Mouse (Mus musculus): ENCODE data around the gene Gnl3l. TPM values are rescaled to one million over a fixed set of nuclear protein-coding genes. Genes with fewer than 3 reads are reported as not detected.

Gene Gnl3l
- polyA plus RNA-seq (2021; fragmentation: Nextera tagmentation): 71.8 and 72.1 TPM in 2 replicates
- long read RNA-seq, experiment 1, full-length matches to known transcripts: 121 of 245 reads
- long read RNA-seq, experiment 1, partial matches to known transcripts: 44 of 245 reads
- long read RNA-seq, experiment 1, other reads (novel, unspliced or antisense): 80 of 245 reads
- long read RNA-seq, experiment 2, full-length matches to known transcripts: 4 of 159 reads
- long read RNA-seq, experiment 2, partial matches to known transcripts: 14 of 159 reads
- long read RNA-seq, experiment 2, other reads (novel, unspliced or antisense): 141 of 159 reads

DNA sequence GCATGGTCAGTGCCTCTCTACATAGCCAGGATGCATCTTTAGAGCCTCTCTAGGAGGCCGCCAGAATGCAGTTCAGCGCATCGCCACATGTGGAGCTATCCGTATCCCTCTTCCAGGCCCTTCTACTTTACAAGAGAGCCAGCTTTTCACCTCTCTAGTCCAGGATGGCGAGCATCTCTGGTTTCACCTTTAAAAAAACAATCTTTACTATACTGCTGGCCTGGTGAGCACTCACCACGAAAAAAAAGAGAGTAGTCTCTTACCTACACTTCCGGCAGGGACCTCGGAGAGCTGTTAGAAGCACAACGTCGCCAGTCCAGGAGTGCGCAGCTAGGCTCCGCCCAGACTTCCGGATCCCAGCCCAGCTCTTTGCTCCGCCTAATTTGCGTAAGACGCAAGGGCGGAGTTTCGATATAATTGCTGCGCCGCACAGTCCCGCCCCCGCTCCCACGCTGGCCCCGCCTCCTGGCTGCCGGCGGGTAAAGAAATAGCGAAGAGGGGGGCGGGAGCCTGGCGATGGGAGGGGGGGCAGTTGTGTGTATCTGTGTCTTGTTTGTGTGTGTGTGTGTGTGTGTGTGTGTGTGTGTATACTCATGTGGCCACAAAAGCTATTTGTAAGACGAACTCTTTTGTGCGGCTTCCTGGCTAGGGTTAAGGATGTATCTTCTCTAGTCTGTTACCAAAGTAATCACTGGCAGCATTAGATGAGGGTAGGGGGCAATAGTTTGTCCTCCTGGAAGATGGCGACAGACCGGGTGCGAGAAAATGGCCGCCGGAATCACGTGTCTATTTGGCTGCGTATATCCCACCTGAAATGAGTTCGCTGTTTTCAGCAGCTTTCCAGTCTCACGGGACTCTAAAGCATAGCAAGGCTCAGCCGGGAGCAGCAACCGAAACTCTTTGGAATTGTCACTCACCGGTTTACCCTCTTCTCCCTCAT, at the start of gene Gnl3l:
Gene Gnl3l (minus strand): TSS at position 385 of the 940 bp plus-strand sequence.

DNA sequence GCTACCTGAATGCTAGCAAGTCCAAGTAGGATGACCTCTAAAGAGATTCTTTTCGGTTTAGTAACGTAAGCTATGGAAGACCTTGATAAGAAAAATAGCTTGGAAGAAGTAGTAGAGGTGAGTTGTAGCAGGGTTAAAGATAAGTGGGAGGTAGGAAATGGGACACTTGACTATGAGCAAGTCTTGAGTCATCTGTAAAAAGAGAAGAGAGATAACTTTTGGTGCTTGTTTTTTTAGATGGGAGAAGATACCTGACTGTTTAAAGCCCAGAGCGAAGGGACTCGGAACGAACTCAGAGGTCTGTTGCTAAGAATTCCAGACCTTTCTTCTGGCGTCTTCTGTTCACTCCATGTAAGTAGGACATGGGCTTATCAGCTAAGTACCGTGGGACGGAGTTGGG, 28.7 kb upstream of the Gnl3l start, which contains the start of gene Fgd1:
Gene Fgd1 (plus strand): TSS at position 301 of the 400 bp plus-strand sequence.

Other genes with a start within 250 kb of the Gnl3l start
- 34.2 and 36.0 TPM in 2 replicates for gene Maged2, start 203.0 kb downstream of the Gnl3l start, polyA plus RNA-seq (2021; fragmentation: Nextera tagmentation)
- gene Fgd1, start 28.8 kb upstream of the Gnl3l start, polyA plus RNA-seq (2021; fragmentation: Nextera tagmentation): 1.7 and 3.7 TPM in 2 replicates
- 34.2 and 41.9 TPM in 2 replicates for gene Tsr2, start 79.2 kb upstream of the Gnl3l start, polyA plus RNA-seq (2021; fragmentation: Nextera tagmentation)
- 4.4 and 6.6 TPM in 2 replicates for gene Wnk3, start 180.8 kb upstream of the Gnl3l start, polyA plus RNA-seq (2021; fragmentation: Nextera tagmentation)